Mouse (Mus musculus) liver, adult 2 months (tissue): ENCODE data around the gene Tsen34.

Experiments used
- CTCF ChIP-seq: fragments of 200-500 bp; IDR thresholded peaks from 2 replicates; pipeline ENCODE4 v1.5.1; 2011; ENCODE audit warnings: low read depth, low read length, control low read depth
- POLR2A ChIP-seq: fragments of 200-500 bp; IDR thresholded peaks from 2 replicates; pipeline ENCODE4 v1.6.1; 2011; ENCODE audit warnings: low read length, control low read depth; ENCODE audit not compliant: insufficient read depth; ENCODE audit errors: extremely low read depth

DNA sequence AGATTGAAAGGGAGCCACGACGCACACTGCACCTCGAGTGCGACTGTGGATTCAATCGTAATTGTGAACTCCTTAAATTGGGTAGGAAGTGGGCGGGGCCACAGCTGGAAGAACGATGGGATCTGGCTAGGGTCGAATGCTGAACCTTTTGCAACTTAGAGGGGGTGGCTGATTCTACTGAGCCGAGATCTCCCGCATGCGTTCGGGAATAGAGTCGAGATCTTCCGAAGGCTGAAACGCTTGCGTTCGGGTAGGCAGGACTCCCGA lies 1.1 kb downstream of the Tsen34 start:
- no peak; the same call in 1 of the 2 replicates for TF ChIP-seq POLR2A
- no peak for TF ChIP-seq CTCF
